Mouse (Mus musculus): ENCODE results near the gene Gm42742.

Gm42742 gene

DNA sequence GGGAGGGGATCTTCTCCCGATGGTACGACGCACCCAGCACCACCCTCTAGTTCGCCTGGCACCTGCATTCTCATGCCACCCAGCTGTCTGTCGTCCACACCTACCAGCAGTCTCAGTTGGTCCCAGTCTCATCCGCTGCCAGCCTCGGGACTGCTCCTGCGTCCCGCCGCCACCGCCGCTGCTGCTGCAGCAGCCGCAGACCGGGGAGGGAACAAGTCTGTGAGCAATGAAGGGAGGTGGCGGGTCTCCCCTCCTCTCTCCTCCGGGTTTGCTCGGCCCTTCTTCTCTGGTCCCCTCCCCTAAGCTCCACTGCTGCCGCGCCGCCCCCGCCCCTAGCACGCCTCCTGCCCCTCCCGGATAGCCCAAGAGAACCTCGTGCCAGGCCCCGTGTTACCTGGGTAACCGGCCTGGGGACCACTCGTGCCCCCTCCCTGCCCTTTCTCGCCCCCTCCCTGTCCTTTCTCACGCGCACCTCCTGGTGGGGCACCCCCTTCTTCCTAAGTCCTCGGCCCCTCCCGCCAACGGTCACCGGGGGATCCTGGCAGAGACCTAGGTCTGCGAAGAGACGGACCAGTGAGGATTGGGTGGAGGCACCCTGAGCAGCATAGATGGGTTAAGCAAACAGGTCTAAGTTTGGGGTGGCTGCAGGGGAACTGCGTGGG is at the start of gene Gm42742, which contains the start of gene Prrt2:
Gm42742 (minus strand) TSS at position 197 of the 662 bp plus-strand sequence.
Prrt2 (minus strand) TSS at position 311 of the 662 bp plus-strand sequence.
- DNase-seq, result peak; percentile 84 to 88

GRCm38 (mm10) chr7:127066317-127066716 is 45.4 kb upstream of the Gm42742 start:
- no peak for DNase-seq

DNA sequence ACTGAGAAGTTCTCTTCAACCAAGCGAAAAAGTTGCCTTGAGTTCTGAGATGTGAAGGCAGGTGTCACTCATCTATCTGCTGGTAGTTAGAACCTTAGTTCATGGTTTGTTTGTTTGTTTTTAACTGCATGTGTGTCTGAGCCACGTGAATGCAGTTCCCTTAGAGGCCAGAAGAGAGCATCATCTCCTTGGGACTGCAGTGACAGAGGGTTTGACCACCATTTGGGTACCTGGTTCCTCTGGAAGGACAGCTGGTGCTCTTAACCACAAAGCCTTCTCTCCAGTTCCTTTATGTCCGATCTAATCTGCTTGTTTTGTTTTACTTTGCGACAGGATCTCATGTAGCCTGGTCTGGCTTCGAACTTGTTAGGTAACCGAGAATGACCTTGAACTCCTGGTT is 44.6 kb upstream of the Gm42742 start:
- no peak for DNase-seq

DNA sequence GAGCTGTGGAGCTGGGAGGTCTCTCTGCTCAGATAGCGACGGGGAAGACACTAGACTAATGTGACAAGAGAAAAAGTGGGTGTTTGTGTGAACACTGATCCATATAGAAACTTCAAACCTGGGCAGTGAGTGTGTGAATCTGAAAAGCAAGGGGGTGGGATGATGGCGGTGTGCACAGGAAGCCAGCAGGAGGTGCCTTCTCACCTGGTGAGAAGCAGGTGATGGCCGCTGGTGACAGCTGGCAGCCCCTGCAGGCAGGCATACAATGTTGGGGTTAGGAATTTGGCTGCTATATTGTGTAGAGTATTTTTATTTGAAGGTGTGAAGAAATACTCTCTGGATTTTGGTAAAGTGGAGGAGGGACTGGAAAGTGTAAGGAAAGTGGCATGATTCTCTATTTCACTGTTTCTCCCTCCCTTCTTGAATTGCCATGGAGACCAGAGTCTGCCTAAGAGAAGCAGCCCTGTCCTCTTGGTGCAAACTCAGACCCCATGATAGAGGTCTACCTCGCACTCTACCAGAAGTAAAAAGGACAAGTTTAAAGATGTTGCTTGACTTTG is 34.2 kb upstream of the Gm42742 start:
- DNase-seq, result no peak

DNA sequence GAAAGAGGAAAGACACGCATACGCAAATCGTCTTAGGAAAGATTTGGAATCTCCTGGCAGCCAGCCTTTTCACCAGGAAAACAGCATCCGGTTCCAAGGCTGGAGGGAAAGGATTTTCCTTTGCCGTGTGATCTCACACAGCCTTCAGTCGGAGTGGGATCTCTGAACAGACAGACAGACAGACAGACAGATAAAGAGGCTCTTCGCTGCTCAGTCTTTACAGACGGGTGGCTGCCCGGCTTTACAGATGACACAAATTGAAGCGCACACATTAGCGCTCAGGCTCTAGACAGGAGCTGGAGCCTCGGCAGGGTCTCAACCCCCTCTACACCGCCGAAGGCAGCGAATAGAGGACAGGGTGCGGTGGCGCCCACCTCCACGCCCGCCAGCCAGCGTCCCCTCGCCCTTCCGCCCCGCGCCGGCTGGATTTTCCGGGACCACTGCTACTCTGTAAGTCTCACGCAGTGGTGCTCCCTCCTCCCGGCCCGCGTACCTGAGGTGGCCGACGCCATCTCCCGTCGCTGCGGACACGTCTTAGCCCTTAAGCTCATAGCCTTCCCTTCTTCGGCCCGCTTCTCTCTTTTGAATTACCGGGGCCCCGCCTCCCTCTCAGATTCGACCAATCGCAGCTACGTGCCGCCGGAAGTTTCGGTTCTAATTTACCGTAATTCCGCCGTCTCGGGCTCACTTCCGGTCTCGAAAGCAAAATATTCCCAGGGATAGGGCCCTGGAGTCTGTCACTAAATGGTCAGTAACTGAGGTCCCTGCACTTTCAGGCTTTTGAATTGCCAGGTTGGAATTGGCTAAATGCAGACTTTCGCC is 21.2 kb upstream of the Gm42742 start, which contains the start of gene Kif22:
Kif22 (minus strand) TSS at position 621 of the 822 bp plus-strand sequence.
- peak; percentile 93 to 94 for DNase-seq

DNA sequence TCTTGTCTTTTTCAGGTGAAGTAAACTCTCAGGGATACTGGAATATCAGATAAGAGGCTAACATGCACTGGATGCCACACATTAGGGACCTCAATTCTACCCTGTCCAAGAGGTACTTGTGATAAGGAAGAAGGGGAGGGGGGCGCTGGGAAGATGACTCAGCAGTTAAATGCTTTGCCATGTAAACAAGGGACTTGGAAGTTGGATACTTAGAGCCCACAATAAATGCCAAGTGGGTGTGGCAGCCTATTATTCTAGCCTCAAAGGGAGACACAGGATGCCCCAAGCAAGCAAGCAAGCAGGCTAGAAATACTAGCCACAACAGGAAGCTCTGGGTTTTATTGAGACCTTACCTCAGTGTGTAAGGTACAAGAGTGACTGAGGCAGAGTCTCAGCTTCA is 10.3 kb upstream of the Gm42742 start:
- DNase-seq, result no peak

DNA sequence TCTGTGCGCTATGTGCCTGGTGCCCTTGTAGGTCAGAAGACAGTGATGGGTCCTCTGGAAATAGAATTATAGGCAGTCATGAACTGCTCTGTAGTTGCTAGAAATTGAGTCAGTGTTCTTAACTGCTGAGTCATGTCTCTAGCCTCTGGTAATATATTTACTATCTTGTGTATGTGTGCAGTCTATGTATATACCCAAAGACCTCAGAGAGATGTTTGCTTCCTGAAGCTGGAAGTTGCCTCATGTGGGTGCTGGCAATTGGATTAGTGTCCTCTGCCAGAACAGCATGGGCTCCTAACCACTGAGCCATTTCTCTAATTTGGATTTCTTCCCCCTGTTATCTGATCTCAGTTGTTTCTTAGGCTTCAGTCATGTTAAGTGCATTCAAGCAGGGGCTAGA is 9.3 kb upstream of the Gm42742 start:
- DNase-seq, result no peak

DNA sequence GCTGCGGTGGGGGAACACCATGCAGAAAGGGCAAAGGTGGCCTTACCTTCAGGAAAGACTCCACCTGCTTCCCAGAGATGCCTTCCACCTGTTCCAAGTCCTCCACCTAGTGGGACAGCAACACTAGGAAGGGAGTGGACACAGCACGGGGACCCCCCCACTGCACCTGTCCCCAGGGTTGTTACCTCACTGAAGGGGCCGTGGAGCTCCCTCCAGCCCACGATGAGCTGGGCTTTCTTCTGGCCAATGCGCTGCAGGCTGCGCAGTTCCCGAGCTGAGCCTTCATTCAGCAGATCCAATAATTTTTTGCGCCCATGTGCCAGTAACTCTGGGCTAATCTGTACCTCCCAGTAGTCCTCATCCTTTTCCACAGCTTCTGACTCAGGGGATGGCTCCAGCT is 7.0 kb upstream of the Gm42742 start:
- no peak for DNase-seq

DNA sequence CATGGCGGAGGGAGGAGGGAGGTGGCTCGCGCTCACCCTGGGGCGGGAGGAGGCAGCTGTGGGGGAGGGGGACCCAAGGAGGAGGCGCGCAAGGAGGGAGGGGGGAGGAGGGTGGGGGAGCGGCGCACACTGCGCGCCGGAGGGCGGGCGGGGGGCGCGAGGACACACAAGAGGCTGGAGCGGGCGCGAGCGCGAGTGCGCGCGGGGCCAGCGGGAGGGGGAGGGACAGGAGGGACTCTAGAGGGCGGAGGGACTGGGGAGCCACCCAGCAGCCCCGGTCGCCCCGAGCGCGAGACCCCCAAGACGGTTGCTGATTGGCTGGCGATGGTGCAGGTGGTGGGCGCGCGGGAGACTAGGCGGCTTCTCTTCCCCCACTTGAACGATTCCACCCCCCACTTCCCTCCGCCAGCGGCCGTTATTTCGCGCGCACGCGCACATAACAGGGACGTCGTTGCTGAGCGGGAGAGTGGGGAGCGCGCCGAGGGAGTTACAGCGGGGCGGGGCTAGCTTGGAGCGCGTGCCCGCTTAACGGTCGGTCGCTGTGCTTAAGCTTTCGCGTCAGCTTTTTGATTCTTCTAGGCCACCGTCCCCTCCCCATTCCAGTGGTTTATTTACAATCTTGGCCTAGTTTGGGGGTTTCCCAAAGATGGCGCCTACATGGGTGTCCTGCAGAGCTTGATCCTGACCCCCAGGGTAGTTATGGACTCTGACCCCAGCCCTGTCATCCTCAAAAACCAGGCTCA is 6.3 kb upstream of the Gm42742 start, which contains the start of gene Maz:
Maz (minus strand) TSS at position 54 of the 743 bp plus-strand sequence.
- peak; percentile 99 for DNase-seq

- peak; percentile 85 to 95 for DNase-seq
These were observed 5.7 kb upstream of the Gm42742 start for GRCm38 (mm10) chr7:127026616-127026983.

DNA sequence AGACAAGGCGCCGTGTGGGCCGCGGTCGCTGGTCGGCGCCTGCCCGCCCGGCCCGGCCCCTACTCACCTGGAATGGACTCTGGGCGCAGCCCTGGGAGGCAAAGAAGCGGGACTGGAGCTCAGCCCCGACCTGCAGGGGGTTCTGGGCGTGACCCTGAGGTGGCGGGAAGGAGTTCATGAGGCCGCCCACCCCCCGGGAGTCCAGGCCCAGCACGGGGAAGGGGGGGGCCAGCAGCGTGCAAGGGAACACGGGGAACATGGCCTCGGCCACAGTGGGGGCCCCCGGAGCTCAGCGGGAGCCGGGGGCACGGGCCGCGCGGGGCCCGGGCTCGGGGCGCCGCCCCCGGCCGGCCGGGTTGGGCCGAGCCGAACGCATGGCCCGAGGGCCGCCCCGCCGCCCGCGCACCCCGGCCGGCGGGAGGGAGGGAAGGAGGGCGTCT is 5.3 kb upstream of the Gm42742 start:
- DNase-seq, result peak; percentile 85 to 86

DNA sequence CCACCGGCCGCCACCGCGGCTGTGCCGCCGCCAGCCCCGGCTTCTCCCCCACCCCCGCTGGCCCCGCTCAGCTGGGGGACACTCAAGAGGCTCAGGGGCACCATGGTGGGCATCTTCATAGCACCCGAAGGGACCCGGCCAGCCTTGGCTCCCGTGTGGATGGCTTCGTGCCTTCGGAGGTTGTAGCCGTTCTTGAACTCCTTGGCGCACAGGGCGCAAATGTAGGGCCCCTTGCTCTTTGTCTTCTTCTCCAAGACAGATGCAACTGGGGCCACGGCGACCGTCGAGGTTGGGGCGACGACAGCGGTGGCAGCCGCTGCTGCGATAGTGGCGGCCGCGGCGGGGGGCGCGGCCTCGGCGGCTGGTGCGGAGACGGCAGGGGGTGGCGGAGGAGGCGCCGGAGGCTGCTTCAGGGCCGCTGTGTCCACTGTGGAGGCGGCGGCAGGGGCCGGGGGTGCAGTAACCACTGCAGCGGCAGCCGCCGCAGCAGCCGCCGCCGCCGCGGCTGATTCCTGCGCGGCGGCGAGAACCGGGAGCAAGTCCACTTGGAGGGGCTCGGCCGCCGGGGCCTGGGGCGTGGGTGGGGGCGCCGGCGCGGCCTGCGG is 4.8 kb upstream of the Gm42742 start:
- DNase-seq, result peak; percentile 74 to 78

- DNase-seq, result peak; percentile 90 to 91
These were observed 4.1 kb upstream of the Gm42742 start for GRCm38 (mm10) chr7:127024755-127025555.

GRCm38 (mm10) chr7:127023896-127024690 is 3.2 kb upstream of the Gm42742 start:
- DNase-seq, result peak; percentile 49 to 58

GRCm38 (mm10) chr7:127023272-127023691 is 2.4 kb upstream of the Gm42742 start:
- DNase-seq, result peak; percentile 45 to 62

DNA sequence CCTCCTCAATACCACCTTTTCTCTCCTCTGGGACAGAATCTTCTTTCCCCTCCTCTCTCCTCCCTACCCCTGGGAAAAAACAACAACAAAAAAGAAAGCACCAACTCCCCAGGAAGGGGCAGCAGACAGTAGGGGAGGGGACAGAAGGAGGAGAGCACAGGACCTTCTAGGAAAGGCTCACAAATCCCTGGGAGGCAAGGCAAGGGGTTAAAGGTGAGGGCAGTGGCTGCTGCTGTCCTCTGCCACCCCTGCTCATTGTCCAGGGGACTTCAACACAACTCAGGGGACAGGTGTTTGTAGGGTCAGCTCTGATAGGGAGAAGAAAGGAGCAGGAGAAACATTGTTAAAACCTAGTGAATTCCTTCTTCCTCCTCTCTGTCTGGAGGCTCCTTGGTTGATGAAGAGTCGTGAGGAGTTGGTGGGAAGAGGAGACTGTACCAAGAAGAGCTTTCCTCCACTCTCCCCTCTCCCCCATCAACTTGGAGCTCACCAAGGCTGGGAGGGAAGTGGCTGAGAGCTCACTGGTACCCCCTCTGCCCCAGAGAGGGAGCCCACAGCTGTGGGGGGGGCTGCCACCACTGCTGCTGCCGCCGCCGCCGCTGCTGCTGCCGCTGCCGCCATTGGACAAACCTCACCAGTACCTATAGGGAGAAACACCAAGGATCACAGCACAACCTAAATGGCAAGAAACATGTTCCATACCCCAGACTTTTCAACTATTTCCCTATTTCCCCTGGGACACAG is 1.8 kb upstream of the Gm42742 start:
- peak in 1 of 2 experiments; percentile 51 for DNase-seq

- peak in 1 of 2 experiments; percentile 17 for DNase-seq
These were observed 948 bp upstream of the Gm42742 start for GRCm38 (mm10) chr7:127021563-127022527.

DNA sequence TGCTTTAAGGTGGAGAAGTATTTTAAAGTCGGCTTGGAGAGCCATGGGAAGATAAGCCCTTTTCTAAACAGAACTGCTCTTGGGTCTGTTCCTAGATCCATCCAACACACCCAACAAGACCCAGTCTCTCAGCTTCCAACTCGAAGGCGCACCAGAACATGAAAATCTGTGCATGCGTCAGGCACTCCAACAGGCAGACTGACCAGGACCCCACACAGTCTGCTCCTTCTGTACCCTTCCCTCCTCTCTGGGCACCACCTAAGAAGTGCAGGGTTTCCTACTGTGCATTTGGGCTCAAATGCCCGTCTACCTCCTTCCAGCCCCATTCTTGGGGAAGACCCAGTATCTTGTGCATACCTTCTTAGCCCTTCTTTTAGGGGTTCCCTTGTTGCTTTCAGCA is 406 bp downstream of the Gm42742 start:
- DNase-seq, result peak; percentile 58 to 66

Measured in cerebellum, postnatal 25 days (tissue).